Mouse (Mus musculus): ENCODE results near the gene Camsap1.

GRCm38 (mm10) chr2:26017326-26017725 is 34.2 kb upstream of the Camsap1 start:
- no peak for TF ChIP-seq CTCF (IDR thresholded peaks at IDR 0.05; ENCODE audit: borderline replicate concordance, insufficient read depth, low read depth, low read length)
- no peak for TF ChIP-seq POLR2A (IDR thresholded peaks at IDR 0.05; ENCODE audit: borderline replicate concordance, insufficient read depth, low read length)
